Mouse (Mus musculus) embryonic facial prominence, embryonic 14.5 days (tissue): Measurements from ENCODE around the gene Gpr179. TPM values are rescaled to one million over a fixed set of nuclear protein-coding genes. Genes with fewer than 3 reads are reported as not detected.
"Not testable (repeated sequence)": the region's sequence is repeated elsewhere in the genome, so short reads cannot be mapped to it uniquely, and the experiment has no call there.

Experiments used
- ATAC-seq: fragments of 200-750 bp; cut with Nextera tagmentation; 2 replicates; pipeline ENCODE4 v1.8.0; 2017; ENCODE audit warnings: low read depth, moderate number of reproducible peaks, moderate TSS enrichment
- DNase-seq: peaks from one replicate; pipeline ENCODE4 v3.0.0-alpha.2; 2015; ENCODE audit warnings: low spot score
- H3K27ac ChIP-seq: fragments of 300-500 bp; sonication (generic); replicated peaks from 2 replicates; pipeline ENCODE4 v1.5.1; 2014; ENCODE audit warnings: low read depth, mild to moderate bottlenecking, low read length, moderate library complexity
- H3K27me3 ChIP-seq: fragments of 300-500 bp; sonication (generic); replicated peaks from 2 replicates; pipeline ENCODE4 v1.6.1; 2014; ENCODE audit warnings: low read length; ENCODE audit not compliant: control insufficient read depth, insufficient read depth
- H3K36me3 ChIP-seq: fragments of 300-500 bp; sonication (generic); 2 replicates; pipeline ENCODE4 v1.6.1; 2014; ENCODE audit warnings: low read length, mixed read lengths; ENCODE audit not compliant: control insufficient read depth, insufficient read depth
- H3K4me1 ChIP-seq: fragments of 300-500 bp; sonication (generic); 2 replicates; pipeline ENCODE4 v1.6.1; 2014; ENCODE audit warnings: antibody characterized with exemption, low read length; ENCODE audit not compliant: control insufficient read depth, insufficient read depth
- H3K4me2 ChIP-seq: fragments of 300-500 bp; sonication (generic); 2 replicates; pipeline ENCODE4 v1.6.1; 2014; ENCODE audit warnings: low read depth, mild to moderate bottlenecking, low read length, moderate library complexity, mixed read lengths
- H3K4me3 ChIP-seq: fragments of 300-500 bp; sonication (generic); 2 replicates; pipeline ENCODE4 v1.5.1; 2014; ENCODE audit warnings: low read depth, mild to moderate bottlenecking, low read length
- H3K9ac ChIP-seq: fragments of 300-500 bp; sonication (generic); 2 replicates; pipeline ENCODE4 v1.6.1; 2014; ENCODE audit warnings: low read depth, mild to moderate bottlenecking, low read length, moderate library complexity, mixed read lengths
- H3K9me3 ChIP-seq: fragments of 300-500 bp; sonication (generic); 2 replicates; pipeline ENCODE4 v1.6.1; 2016; ENCODE audit warnings: low read length; ENCODE audit not compliant: control insufficient read depth
- WGBS: fragments of 180-500 bp; shearing (Covaris S2); extraction: QIAGEN DNeasy Blood & Tissue Kit; methylation state at CpG from one replicate; pipeline ENCODE4 v1.1.7; 2014; 5-methylcytosine and 5-hydroxymethylcytosine counted together
- polyA plus RNA-seq: library from polyadenylated mRNA; unstranded; fragments of >200 nt; fragmentation: Nextera tagmentation; extraction: Ambion mirVana; gene quantifications from 2 replicates; pipeline ENCODE4 v1.2.1, GENCODE M21; 2014

Gpr179 gene
- polyA plus RNA-seq, 1 experiment from 2014 or later, result 0.15 TPM

DNA sequence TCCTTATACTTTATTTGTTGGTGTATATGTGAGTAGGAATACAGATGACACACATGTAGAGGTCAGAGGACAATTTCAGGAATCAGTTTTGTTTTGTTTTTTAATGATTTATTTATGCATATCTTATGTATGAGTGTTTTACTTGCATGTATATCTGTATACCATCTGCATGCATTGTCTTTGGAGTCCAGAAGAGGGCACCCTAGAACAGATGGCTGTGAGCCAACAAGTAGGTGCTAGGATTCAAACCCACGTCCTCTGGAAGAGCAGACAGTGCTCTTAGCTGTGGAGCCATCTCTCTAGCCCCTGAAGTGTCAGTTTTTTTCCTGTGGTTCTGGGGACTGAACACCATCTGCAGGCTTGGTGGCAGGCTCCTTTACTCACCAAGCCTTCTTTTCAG, 26.7 kb downstream of the Gpr179 start:
- H3K27me3 ChIP-seq, result no peaks in the 10 kb centered on the region
- no peaks in the 10 kb centered on the region for H3K4me1 ChIP-seq
- WGBS, result 56% methylated on average over 1 of the region's 1 CpGs
- H3K4me2 ChIP-seq, result no peak overlapping the region
- peaks cover 73% of the 10 kb centered on the region for H3K36me3 ChIP-seq
- no peak overlapping the region for H3K9ac ChIP-seq
- no peaks in the 10 kb centered on the region for H3K9me3 ChIP-seq
- no peak overlapping the region for H3K27ac ChIP-seq
- DNase-seq (no peak), ATAC-seq (no peak)
- H3K4me3 ChIP-seq, result no peak overlapping the region

GRCm38 (mm10) chr11:97321894-97322600, 29.8 kb downstream of the Gpr179 start:
- H3K27ac ChIP-seq, H3K4me3 ChIP-seq, H3K4me2 ChIP-seq, H3K4me1 ChIP-seq, ATAC-seq, H3K27me3 ChIP-seq, H3K9me3 ChIP-seq, DNase-seq, H3K9ac ChIP-seq: not testable (repeated sequence)
- H3K36me3 ChIP-seq, result peaks cover 51% of the 10 kb centered on the region
- 85% methylated on average over 8 of the region's 8 CpGs for WGBS

DNA sequence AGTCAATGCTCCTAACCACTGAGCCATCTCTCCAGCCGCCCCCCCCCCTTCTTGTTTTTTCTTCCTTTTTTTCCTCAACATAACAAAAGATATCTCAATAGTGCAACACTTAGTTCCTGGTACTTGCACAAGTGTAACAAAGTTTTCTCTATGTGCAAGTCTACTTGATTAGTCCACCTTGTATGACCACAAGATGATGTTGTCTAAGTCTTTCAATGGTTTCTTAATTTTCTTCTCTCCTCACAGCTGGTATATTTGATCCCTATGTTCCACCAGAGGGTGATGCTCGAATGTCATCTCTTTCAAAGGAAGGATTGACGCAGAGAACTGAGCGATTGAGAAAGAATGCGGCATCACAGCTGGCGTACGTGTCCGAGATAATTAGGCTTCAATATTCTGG, 30.7 kb downstream of the Gpr179 start:
- no peak overlapping the region for H3K4me3 ChIP-seq
- no peak for ATAC-seq
- no peak overlapping the region for H3K27ac ChIP-seq
- no peak for DNase-seq
- H3K36me3 ChIP-seq, result peaks cover 42% of the 10 kb centered on the region
- H3K9me3 ChIP-seq, result no peaks in the 10 kb centered on the region
- 91% methylated on average over 8 of the region's 8 CpGs for WGBS
- no peaks in the 10 kb centered on the region for H3K27me3 ChIP-seq
- H3K9ac ChIP-seq, result no peak overlapping the region
- no peak overlapping the region for H3K4me2 ChIP-seq
- peaks cover 4% of the 10 kb centered on the region for H3K4me1 ChIP-seq

- Histone ChIP-seq H3K36me3 (peaks cover 7% of the 10 kb centered on the region; the same call in 1 of the 2 replicates), H3K9me3 (no peaks in the 10 kb centered on the region), H3K4me3 (peak within 1 kb of the TSS; percentile 48), H3K27me3 (no peaks in the 10 kb centered on the region), H3K9ac (peak within 1 kb of the TSS; percentile 57), H3K4me1 (peaks cover 9% of the 10 kb centered on the region), H3K4me2 (peak within 1 kb of the TSS; percentile 64), H3K27ac (peak within 1 kb of the TSS; percentile 57)
- ATAC-seq (peak; percentile 93), DNase-seq (peak; percentile 98)
- WGBS, result 1% methylated on average over 39 of the region's 50 CpGs
Observed at GRCm38 (mm10) chr11:97315504-97316503, 36.1 kb downstream of the Gpr179 start, which contains the start of gene Mrpl45. Gene Mrpl45, plus strand, starts transcription at chr11:97315716.

GRCm38 (mm10) chr11:97314751-97315503, 37.0 kb downstream of the Gpr179 start:
- H3K4me1 ChIP-seq, result peaks cover 9% of the 10 kb centered on the region
- peak overlapping the region; percentile 41; the same call in 1 of the 2 replicates for H3K27ac ChIP-seq
- H3K4me2 ChIP-seq, result peak overlapping the region; percentile 64
- ATAC-seq (no peak), DNase-seq (no peak)
- H3K9me3 ChIP-seq, result no peaks in the 10 kb centered on the region
- H3K36me3 ChIP-seq, result peaks cover 7% of the 10 kb centered on the region; the same call in 1 of the 2 replicates
- 43% methylated on average over 8 of the region's 8 CpGs for WGBS
- peak overlapping the region; percentile 48 for H3K4me3 ChIP-seq
- no peaks in the 10 kb centered on the region for H3K27me3 ChIP-seq
- no peak overlapping the region; the same call in 1 of the 2 replicates for H3K9ac ChIP-seq

- H3K4me3 ChIP-seq, result no peak overlapping the region
- no peak overlapping the region for H3K4me2 ChIP-seq
- peaks cover 7% of the 10 kb centered on the region; the same call in 1 of the 2 replicates for H3K36me3 ChIP-seq
- no peaks in the 10 kb centered on the region for H3K27me3 ChIP-seq
- 91% methylated on average over 3 of the region's 3 CpGs for WGBS
- no peaks in the 10 kb centered on the region for H3K9me3 ChIP-seq
- DNase-seq (no peak), ATAC-seq (no peak)
- peaks cover 13% of the 10 kb centered on the region for H3K4me1 ChIP-seq
- H3K27ac ChIP-seq, result no peak overlapping the region
- H3K9ac ChIP-seq, result no peak overlapping the region
Observed at GRCm38 (mm10) chr11:97314110-97314509, 37.8 kb downstream of the Gpr179 start.

GRCm38 (mm10) chr11:97312871-97313270, 39.0 kb downstream of the Gpr179 start:
- not testable (repeated sequence) for H3K4me3 ChIP-seq, H3K36me3 ChIP-seq, ATAC-seq, H3K4me2 ChIP-seq, H3K9me3 ChIP-seq, H3K9ac ChIP-seq, H3K27me3 ChIP-seq, H3K27ac ChIP-seq, DNase-seq
- WGBS, result 84% methylated on average over 1 of the region's 1 CpGs
- peaks cover 13% of the 10 kb centered on the region for H3K4me1 ChIP-seq
